Mouse (Mus musculus) kidney, postnatal 14 days (tissue): Measurements from ENCODE around the gene Lypd6b.

ENCODE experiments used
- DNase-seq: peaks from one replicate; pipeline ENCODE4 v3.0.0; 2022; ENCODE audit warnings: mixed read lengths

The Lypd6b gene

DNA sequence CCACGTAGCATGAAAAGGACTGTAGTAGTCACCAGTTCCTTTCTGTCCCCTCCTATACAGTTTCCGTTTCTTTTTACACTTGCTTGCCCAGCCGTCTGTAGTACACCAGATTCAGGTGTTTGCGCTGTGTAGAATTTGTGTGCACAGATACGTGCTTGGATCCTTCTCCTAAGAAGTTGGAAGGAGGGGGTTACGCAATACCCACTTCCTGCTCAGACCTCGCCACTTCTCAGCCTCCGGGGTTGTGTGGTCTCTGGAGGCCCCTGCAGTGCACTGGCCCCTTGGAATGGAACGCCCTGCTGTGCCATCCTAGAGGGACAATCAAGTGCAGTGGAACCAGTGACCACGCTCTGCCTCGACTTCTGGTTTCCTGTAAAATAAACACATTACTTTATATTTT, 16.3 kb upstream of the Lypd6b start:
- no peak for DNase-seq

DNA sequence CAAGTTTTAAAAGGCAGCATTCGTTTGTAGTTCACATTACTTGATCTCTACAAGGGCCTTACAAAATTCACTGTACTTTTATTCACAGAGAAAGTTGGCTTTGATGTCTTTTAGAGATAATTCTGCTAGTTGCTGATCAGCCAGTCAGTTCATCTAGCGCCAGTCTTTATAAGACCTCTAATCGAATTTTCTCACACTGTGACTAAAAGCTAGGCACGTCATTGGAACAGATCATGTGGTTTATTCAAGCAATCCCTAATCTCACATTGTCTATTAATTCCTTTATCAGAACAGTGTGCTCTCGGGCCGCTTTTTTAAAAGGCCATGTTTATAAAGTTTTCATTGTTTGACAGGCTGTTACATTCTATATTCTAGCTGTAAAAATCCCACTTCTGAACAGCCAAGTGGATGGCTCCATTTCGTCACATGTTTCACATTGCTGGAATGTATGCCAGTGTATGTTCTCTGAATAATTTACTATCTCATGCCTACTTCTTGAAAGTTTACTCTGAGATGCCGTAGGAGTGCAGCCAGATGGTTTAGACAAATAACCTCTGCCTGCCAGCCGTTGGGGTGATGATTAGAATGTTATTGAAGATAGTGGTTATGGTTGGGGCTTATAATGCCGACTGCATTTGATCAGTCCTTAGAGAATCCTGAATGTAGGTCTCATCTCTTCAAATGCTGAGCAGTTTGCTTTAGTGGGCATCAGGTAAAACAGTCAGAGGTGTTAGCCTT, 14.1 kb upstream of the Lypd6b start:
- no peak for DNase-seq

DNA sequence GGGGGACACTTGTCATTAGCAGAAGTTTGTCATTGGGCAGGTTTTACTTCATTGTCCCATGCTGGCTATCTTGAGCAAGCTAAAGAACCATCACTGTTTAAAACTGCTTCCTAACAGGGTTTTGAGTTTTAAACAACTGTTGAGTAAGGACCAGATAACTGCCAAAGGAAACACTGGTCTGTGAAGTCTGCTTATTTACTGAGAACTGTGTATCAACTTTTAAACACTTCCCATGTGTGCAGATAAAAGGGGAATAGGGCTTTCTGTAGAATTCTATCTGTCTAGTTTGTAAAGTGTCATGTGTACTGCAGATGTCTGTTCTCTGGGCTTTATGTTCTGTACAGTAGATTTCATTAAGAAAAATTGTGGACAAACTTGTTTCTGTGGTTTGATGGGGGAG, 13.3 kb upstream of the Lypd6b start:
- no peak for DNase-seq

DNA sequence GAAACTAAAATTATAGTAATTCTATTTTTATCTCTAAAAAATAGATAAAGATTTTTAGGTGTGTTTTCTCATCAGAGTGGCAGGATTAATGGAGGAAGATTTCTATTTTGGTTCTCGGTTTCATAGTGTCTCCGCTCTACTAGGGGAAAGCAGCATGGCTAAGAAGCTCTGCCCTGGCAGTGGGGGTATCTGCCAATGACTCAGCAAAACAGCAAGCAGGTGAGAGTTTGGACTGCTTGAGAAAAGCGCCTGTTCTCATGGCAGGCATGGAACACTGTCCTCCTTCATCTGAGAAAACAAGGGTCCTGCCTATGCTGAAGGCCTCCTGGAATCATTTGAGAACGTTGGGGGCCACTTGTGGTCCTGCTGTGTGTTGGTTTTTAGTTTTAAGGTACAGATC, 12.3 kb upstream of the Lypd6b start:
- DNase-seq = no peak

DNA sequence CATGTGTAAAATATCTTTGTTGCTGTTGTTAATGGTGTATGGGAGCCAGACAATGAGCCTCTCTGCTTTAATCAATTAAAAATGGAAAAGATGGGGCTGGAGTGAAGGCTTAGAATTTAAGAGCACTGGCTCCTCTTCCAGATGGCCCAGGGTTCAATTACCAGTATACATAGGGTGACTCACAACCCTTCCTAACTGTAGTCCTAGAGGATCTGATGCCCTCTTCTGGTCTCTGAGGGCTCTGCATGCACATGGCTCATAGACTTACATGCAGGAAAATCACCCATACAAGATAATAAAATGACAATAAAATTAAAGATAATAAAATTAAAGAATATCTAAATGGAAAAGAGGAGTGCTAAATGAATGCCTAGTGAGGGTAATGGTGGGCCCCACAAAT, 11.8 kb upstream of the Lypd6b start:
- no peak for DNase-seq

DNA sequence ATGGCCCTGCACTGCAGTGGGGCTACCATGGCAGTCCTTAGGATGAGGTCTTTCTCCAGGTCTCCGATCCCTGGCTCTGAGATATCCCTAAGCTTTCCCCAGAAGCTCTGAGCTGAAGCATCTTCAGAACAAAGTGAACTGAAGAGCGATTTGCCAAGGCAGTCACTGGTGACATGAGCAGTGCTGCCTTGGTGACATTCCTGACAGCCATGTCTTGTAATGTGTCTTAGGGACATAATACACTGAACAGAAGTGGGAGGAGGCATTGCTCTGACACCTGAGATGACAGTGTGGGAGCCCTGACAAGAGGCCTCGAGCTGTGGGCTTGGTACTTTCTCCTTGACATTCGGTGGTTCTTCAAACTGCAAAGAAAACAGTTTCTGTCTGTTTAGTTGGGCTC, 11.1 kb upstream of the Lypd6b start:
- no peak for DNase-seq

DNA sequence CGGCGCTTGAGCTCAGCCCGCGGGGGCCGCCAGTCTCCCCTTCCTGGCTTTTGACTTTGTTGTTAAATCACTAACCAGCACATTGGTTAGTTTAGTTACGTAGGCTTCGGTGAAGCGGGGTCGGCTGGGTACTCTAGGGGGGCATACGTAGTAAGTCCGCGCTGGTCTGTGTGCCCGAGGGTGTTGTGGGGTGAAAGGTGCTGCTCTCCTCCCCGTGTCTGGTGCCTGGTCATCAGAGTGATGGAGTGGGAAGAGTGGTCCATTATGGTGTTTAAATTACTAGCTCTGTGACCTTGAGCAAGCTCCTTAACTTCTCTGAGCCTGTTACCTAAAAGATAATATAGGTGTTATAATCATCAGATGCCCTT, 547 bp downstream of the Lypd6b start:
- no peak for DNase-seq

DNA sequence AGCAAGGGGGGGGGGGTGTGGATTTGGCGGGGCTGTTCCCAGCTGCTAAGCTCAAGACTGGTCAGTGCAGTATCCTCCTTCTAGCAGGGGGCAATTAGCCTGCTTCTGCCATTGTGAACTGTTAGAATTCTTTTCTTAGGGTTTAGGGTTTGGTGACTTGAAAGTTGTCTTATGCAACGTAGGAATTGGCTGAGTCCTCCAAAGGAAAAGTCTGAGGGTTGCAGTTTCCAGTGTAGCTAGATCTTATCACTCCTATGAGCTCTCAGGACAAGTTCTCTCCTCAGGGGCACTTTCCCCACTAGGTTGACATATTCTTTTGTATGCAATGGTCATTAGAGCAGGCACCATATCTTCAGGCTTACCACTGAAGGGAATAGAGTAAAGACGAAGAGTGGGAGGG, 1.2 kb downstream of the Lypd6b start:
- DNase-seq = no peak

DNA sequence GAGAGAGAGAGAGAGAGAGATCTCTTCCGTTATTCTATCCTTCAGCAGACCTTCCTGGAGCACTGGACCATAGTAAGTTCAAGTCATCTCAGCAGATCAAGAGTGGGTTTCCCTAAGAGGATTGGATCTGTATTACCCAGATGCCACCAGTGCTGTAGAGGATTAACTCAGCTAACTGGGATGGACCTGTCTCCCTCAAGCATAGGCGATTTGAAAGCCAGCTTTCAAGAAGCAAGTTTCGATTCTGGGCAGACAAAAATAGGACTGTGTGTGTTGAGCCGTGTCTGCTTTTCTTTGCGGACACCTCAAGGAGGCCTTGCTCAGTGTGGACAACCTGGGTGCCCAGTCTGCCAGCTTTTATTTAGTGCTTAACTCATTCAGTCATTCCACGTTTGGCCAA, 1.6 kb downstream of the Lypd6b start:
- DNase-seq = no peak

DNA sequence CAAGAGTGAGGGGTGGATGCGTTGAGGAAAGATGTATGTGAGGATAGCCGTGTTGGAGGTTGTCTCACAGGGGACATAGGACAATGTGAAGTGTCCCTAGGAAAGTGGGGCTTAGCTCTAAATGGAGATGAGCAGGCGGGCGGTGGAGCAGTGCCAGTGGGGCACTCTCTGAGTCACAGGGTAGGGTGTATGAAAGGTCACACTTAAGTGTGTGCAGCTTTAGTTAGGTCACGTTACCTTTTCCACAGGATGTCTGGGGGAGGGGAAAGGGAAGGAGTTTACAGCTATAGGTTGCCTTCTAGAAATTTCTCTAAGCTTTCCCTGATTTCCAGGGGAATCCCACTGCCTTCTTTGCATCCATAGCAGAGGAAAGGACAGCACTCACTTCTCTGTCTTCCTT, 2.0 kb downstream of the Lypd6b start:
- no peak for DNase-seq

DNA sequence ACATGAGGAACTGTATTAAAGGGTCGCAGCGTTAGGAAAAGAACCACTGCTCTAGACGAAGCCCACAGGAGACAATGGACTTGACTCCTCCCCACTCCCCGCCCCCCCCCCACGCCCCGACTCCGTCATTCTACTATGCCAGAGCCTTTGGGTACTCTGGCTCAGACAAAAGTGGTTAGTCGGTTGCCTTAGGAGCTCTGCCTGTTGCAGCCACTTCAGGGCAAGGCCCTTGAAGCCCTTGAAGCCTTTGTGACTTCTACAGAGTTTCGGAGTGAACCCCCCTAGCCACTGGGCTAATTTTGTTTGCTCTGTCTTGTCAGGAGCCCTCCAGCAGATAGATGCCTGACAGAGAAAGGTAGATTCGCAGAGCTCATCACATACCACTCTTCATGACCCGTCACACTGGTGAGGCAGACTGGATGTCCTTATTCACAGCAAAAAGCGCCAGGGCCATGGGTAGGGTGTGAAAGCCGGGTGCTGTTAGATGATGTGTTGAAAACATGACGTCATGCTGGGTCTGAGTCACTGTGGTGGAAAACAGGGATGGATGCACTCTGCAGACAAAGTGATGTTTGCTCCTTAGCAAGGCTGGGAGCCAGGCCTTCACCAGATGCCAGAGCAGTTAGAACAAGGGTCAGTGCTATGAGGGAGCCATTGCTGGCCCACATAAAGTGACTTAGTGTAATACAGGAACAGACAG, 10.1 kb downstream of the Lypd6b start:
- DNase-seq = no peak

DNA sequence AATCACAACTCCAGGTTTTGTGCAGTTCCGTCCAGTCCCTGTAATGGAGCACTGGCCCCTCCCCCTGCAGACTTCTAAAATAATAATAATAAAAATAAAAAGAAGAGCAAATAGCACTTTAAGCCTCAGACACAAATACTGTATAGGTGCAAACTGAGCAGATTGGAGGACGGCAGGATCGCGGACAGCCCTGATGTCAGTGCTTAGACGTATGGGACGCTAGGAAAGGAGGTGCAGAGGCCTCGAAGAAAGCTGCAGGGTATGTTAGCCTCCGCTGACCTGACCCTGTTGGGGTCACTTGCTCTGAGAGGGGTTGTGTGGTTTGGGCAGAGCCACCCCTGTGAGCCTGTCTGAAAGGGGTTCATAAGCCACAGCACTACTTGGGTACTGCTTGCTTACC, 17.0 kb downstream of the Lypd6b start:
- DNase-seq = no peak

DNA sequence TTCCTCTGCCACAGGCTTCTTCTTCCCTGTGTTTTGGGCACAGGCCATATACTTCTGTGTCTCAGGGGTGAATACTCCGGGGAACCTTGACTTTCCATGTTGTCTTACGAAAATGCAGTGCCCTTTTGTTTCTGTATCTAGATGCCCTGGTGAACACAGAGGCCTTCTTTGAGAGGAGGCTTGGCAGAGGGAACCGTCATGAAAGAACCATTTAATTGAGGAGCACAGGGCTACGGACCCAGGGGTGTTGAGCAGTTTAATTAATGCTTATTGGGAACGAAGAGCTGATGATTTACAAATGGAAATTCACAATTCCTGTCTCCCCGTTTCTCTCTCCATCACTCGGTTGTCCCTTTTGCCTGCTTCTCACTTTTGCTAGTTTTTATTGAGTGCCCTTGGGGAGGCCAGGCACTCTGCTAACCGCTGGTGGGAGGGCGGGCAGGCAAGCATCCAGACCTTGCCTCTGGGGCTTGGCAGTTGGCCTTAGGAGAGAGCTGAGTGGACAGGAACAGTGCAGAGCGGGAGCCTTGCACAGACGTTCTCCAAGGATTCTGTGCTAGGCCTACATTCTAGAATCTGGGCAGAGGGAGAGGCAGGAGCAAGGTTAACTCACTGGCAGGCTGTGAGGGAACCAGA, 18.4 kb downstream of the Lypd6b start:
- peak; percentile 7 for DNase-seq

DNA sequence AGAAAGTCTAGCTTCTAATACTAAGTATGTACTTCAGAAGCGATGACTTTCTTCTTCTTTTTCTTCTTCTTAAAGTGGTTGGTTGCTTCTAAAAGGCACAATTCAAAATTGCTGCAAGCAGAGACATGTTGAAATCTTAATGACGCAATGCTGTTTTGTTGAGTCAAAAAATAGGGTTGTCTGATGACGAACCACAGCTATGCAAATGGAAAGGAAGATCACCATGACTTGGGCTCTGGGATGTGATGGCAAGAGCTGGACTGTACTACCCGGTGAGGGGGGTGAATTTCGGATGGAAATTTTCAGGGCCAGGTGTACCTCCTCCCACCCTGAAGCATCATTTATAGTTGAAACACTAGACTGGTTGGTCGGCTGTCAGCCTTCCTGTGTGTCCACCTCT, 22.0 kb downstream of the Lypd6b start:
- DNase-seq = no peak

DNA sequence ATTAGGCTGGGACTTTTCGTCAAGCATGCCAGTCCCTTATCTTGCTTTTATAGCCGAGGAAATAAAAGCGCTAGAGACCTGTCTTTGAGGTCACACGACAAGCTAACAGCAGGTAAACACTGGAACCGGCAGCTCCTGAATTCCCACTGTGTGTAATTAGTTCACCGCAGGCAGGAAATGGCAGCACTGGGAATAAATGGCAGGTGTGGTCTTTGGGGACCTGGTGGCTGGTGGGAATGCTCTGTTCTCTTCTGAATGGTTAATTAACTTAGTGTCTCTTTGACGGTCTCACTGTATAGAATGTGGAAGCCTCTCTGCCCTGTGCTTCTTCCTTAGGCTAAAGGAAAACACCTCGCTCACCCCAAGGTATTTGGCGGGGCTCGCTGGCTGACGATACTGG, 23.9 kb downstream of the Lypd6b start:
- DNase-seq = no peak

DNA sequence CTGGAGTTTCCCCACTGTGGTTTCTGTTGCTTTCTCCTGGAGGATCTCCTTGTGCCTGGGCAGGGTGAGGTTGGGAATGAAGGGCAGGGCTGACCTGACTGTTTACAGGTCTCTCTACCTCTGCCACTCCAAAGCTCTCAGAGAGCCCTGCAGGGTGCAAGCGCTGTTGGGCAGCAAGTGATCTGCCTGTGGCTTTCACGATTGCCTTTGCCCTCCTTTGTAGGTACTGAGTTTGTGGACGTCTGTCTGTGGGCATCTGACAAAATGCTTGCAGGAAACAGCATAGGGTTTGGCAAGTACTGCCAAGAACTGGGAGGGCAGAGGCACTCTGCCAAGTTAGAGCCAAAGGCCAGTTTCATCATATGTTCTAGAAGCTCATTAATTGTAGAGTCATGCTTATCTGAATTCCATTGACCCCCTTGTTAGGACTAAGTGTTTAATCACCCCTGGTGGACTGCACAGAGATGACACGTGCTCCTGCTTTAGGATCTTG, 24.4 kb downstream of the Lypd6b start:
- DNase-seq = peak; percentile 69

DNA sequence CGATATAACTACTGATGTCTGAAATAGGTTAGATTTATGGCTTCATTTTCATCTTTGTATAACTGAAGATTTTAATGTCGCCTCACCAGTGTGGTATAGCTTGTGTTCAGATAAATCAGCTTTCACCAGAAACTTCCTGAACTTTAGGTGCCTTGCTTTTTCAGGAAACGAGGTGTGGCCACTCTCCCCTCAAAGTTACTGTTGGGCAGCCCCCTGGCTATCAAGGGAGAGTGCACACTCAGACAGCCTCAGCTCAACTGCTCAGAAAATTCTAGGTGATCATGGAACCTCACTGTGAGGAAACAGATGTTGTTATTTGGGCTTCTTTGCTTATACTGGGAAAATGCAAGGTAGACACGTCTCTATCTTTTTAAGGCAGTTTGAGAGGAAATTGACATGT, 25.7 kb downstream of the Lypd6b start:
- no peak for DNase-seq

DNA sequence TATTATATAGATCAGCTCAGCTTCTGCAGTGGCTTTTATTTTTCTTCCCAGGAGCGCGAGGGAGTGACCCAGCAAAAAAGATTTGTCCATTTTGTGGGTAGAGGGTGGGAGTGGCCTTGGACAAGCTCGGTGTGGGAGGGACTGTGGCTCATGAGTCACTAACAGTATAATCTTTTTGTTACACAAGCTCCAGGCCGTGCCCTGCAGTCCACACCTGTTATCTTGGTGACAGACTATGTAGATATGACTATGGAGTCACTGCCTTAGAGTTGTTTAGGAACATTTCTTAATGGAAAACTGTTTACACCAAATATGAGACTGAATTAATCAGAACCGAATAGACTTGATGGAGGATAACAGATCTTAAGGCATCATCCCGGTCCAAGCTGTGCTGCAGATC, 26.5 kb downstream of the Lypd6b start:
- no peak for DNase-seq

DNA sequence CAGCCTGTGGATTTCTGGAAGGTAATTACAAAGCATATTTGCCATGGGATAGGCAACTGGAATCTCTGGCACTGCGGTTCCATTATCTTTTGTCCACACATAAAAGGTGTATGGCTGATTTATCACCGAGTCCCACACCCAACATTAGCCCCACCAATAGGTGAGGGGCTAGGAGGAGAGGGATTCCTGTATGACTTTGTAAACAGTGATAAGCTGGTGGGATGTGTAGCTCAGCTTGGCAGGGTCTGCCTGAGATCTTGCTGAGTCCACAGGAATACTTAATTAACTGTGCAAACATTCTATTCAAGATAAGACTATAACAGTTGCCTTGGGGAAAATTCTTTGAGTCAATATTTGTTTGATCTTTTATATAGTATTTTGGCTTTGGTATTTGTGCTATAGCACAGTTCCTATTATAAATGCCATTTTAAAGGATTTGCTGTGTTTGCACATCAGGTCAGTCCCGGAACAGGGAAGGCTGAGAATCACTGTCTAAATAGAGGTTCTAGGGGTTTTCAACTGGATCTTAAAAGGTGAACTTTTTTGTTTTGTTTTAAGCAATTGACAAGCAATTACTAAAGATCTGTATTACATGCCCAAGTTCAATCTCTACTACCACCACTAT, 28.3 kb downstream of the Lypd6b start:
- DNase-seq = no peak

DNA sequence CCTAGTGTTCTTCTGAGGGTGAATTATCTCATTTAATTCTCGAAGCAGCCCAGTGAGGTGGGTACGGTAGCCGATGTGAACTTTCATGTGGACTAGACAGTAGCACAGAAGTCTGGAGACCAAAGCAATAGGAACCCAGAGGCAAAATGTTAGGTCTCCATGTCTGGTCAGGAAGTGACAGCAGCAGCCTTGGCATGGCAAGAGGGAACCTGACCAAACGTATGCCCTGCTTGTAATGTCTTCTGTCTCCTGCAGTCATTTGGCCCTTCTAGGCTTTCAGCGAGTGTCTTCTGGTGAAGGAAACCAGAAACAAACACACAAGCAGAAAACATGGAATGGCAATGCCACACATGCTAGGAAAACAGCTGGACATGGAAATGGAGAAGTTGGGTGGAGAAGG, 29.1 kb downstream of the Lypd6b start:
- DNase-seq = no peak

DNA sequence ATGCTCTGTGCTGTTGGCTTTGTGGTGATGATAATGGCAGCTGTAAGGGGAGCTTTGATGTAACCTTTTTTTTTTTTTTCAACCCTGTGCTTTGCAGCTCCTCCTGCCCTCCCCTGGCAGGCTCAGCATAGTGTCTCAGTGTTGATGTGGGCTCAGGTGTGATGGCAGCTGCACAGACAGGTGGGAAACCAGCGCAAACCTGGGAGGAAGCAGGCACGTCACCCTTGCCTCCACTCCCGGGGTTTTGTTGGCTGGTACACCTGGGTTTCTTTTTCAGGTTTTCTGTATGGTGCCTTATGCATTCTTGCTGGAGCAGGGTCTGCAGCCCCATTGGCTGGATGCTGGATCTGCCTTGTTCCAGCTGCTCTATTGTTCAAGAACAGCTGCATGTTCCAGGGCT, 29.7 kb downstream of the Lypd6b start:
- DNase-seq = no peak

DNA sequence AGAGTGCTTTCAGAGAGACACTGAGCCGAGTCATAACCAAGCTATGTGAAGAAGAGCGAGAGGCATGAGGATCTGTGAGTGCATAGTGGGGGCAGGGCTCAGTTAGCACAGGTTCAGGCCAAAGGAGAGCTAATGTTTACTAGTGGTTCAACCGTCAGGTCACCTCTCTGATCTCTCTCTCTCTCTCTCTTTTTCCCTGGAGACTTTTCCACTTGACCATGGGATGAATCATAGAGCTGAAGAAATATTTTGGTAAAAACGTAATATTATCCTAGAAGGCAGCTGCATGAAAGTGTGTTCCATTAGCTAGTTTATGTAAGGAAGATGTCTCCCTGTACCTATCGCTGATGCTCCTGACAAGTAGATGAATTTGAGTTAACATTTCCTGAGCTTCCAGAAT, 30.6 kb downstream of the Lypd6b start:
- DNase-seq = no peak

DNA sequence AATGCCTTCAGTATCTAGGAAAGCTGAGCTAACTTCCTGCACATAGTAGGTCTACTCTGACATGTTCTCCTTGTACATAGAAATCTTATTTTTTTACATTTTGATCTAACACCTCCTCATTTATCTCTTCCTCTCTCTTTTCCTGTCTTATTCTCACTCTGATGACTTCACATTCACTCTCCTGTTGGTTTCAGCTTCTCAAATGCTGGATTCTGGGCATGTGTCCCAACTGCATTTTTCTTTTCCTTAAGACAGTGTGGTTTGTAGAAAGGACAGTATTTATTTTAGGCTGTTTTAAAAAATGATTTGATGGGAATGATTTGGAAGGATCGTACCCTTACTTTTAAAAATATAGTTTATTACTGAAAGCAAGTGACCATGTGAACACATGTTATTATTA, 34.8 kb downstream of the Lypd6b start:
- DNase-seq = no peak

DNA sequence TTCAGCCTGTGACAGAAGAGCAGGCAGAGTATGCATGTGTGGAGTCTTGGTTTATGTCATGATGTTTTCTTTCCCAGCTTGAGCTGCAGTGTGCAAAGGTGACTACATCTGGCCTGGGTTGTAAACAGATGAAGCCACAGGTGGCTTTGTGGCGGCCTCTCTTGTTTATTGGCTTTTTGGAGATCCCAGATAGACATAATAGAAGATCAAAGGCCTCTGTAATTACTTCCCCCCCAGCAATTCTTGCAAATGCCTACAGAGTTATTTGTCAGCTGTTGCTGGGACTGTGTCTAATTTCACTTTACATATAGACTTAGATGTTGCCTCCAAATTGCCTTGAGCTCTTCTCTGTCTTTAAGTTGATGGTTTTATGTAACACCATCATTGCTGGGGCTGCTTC, 38.1 kb downstream of the Lypd6b start:
- DNase-seq = no peak
